8 mouse cellular contexts compared by ENCODE assay signal in genomic region chr1:59763164-59763768, GRCm38 (mm10). TPM values are rescaled to one million over a fixed set of nuclear protein-coding genes. Genes with fewer than 3 reads are reported as not detected.
DNase-seq lines count a peak whose midpoint lies in the region; ATAC-seq lines count a peak whose summit lies in the region.

TSS of gene Bmpr2 (plus strand) at chr1:59763400.

- DNase-seq in adipocyte (ENCODE audit: low spot score): peak; percentile 83
- peak; percentile 86 for DNase-seq in embryo, embryonic 10 days (ENCODE audit: low spot score)
- DNase-seq in gastrocnemius, postnatal 10 days: peak; percentile 88
- peak; percentile 30 for DNase-seq in hindlimb bud, embryonic 11.5 days (ENCODE audit: extremely low spot score, low read depth, low spot score)
- peak; percentile 69 to 87 for DNase-seq in left cerebral cortex, adult 8-10 months (ENCODE audit: low spot score in 2 of 2)
- peak; percentile 89 for DNase-seq in right cerebral cortex, adult 18-20 months
- DNase-seq in urinary bladder, postnatal 10 days (ENCODE audit: low spot score): peak; percentile 64

- peak; percentile 77 for ATAC-seq in megakaryocyte, adult 5-6 weeks (ENCODE audit: poor library complexity, severe bottlenecking)

RNA-seq across cellular contexts. Expression of gene Bmpr2, which starts in this region (rescaled TPM):
- total RNA-seq in gastrocnemius, postnatal 10 days (2021): 10 to 100 TPM; 36.4 to 41.5 TPM
- 10 to 100 TPM; 82.8 to 99.5 (median 90.6) TPM for total RNA-seq in left cerebral cortex, adult 8-10 months (2022)
- 45.0 and 49.3 TPM in 2 replicates for total RNA-seq in megakaryocyte, adult 5-6 weeks (2015)
- total RNA-seq in megakaryocyte, adult 5-6 weeks (2017): 23.0 and 26.1 TPM in 2 replicates

Comparison
In these comparisons a context has a peak if more than half of its experiments do, and no peak if none do; other contexts are left out.
1. Peak in every context shown above with its lines: DNase-seq and ATAC-seq.
2. DNase-seq: peak in every context shown above with its lines; median percentile 89 in right cerebral cortex, adult 18-20 months; 88 in gastrocnemius, postnatal 10 days; 86 in embryo, embryonic 10 days; 83 in adipocyte; 78 in left cerebral cortex, adult 8-10 months; 64 in urinary bladder, postnatal 10 days; 30 in hindlimb bud, embryonic 11.5 days.